In the genomic region with DNA sequence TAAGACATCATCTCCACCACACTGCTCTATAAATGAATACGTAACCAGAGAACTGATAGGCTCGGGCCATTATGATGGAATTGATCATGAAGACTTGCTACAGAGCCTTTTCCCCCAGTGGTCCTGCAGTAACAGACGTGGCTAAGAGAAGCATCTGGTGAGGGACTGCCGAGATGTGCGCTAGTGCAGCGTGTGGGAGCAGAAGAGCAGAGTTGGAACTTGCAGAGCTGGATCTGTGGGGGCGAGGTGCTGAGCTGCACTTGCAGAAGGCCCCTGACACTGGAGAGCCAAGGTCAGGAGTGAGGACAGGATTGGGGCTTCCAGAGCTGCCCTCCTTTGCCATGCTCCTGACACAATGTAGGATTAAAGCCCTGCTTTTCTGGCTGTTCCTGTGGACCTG, we compare ENCODE assay signal across 21 mouse cellular contexts. TPM values are rescaled to one million over a fixed set of nuclear protein-coding genes. Genes with fewer than 3 reads are reported as not detected.
DNase-seq lines count a peak whose midpoint lies in the region; ATAC-seq and TF ChIP-seq lines count a peak whose summit lies in the region.
"Had no signal": no experiment of that assay in that cellular context is flagged by ENCODE, and none has a peak within 500 bp of the region (broad histone marks: within the 10 kb centered on the region; RNA-seq: fewer than 3 reads in every experiment).

No protein-coding gene starts in this region.

- intact Hi-C loops in left cerebral cortex, postnatal 14 days (cut with DNase I) = no loop called here

- WGBS in stomach, embryonic 15.5 days = 74% methylated on average over 7 of the region's 7 CpGs
- WGBS in stomach, postnatal 0 days = 81% methylated on average over 7 of the region's 7 CpGs

- no peak for TF ChIP-seq EP300 in stomach, postnatal 0 days (optimal IDR thresholded peaks at IDR 0.05)

- 0 out of 2 replicates have a peak, but pooled peaks cover 3% of the 10 kb centered on the region for H3K4me1 ChIP-seq in stomach, embryonic 15.5 days
- no peaks in the 10 kb centered on the region for H3K4me1 ChIP-seq in stomach, postnatal 0 days (replicated peaks; ENCODE audit: control insufficient read depth, insufficient read depth)
- H3K4me1 ChIP-seq: lung, embryonic 15.5 days had no signal

- H3K27me3 ChIP-seq in stomach, embryonic 15.5 days (replicated peaks) = no peaks in the 10 kb centered on the region
- no peaks in the 10 kb centered on the region for H3K27me3 ChIP-seq in stomach, postnatal 0 days (ENCODE audit: control insufficient read depth, insufficient read depth, low read length)
- H3K27me3 ChIP-seq: forebrain, embryonic 15.5 days; heart, embryonic 13.5 days; lung, embryonic 15.5 days had no signal

- no peak overlapping the region for H3K4me3 ChIP-seq in stomach, embryonic 15.5 days (replicated peaks)
- H3K4me3 ChIP-seq in stomach, postnatal 0 days (ENCODE audit: low read depth, low read length) = no peak overlapping the region
- H3K4me3 ChIP-seq: forebrain, embryonic 15.5 days; heart, embryonic 13.5 days; lung, embryonic 15.5 days; midbrain, embryonic 10.5 days had no signal

- no peaks in the 10 kb centered on the region for H3K9me3 ChIP-seq in stomach, embryonic 15.5 days
- no peaks in the 10 kb centered on the region for H3K9me3 ChIP-seq in stomach, postnatal 0 days (ENCODE audit: control insufficient read depth, low read length)
- H3K9me3 ChIP-seq: forebrain, embryonic 15.5 days; heart, embryonic 13.5 days; lung, embryonic 15.5 days; midbrain, embryonic 10.5 days had no signal

- no peak overlapping the region for H3K9ac ChIP-seq in stomach, embryonic 15.5 days
- H3K9ac ChIP-seq in stomach, postnatal 0 days (ENCODE audit: low read length) = no peak overlapping the region
- H3K9ac ChIP-seq: forebrain, embryonic 15.5 days; heart, embryonic 13.5 days; liver, embryonic 14.5 days; lung, embryonic 15.5 days had no signal

- DNase-seq in layer of hippocampus, adult 11-12 months (ENCODE audit: low spot score) = peak; percentile 32
- DNase-seq in layer of hippocampus, postnatal 10 days (ENCODE audit: low spot score in 2 of 2) = no peak
- no peak for DNase-seq in stomach, postnatal 0 days (ENCODE audit: low spot score)
- DNase-seq in left cerebral cortex, postnatal 14 days (ENCODE audit: low spot score in 2 of 2) = peak; percentile 25 to 27
- no peak for DNase-seq in heart, adult 8-10 months (ENCODE audit: low spot score)
- DNase-seq in urinary bladder, postnatal 14 days (ENCODE audit: low spot score) = no peak
- DNase-seq: cerebellum, adult 9-10 months; gastrocnemius, postnatal 10 days; heart, adult 11 months; kidney, adult 18-20 months had no signal

- TF ChIP-seq CTCF in stomach, postnatal 0 days (IDR thresholded peaks at IDR 0.05; ENCODE audit: low read depth) = no peak

- H3K27ac ChIP-seq in stomach, embryonic 15.5 days = peak overlapping the region; percentile 11; the same call in 1 of the 2 replicates
- H3K27ac ChIP-seq in stomach, postnatal 0 days (replicated peaks) = no peak overlapping the region
- H3K27ac ChIP-seq: forebrain, embryonic 15.5 days; heart, embryonic 13.5 days; kidney, postnatal 0 days; liver, embryonic 14.5 days; lung, embryonic 15.5 days; macrophage; midbrain, embryonic 10.5 days had no signal

- ATAC-seq in stomach, embryonic 15.5 days (ENCODE audit: insufficient read depth, low FRiP score, low read depth) = no peak
- no peak for ATAC-seq in stomach, postnatal 0 days (ENCODE audit: low FRiP score, low TSS enrichment)
- ATAC-seq: forebrain, embryonic 15.5 days had no signal

- no peak overlapping the region for H3K4me2 ChIP-seq in stomach, embryonic 15.5 days
- H3K4me2 ChIP-seq in stomach, postnatal 0 days (replicated peaks; ENCODE audit: low read depth) = no peak overlapping the region
- H3K4me2 ChIP-seq: forebrain, embryonic 15.5 days; heart, embryonic 13.5 days; lung, embryonic 15.5 days had no signal

- H3K36me3 ChIP-seq in stomach, embryonic 15.5 days = peaks cover 8% of the 10 kb centered on the region; the same call in 1 of the 2 replicates
- peaks cover under 1% of the 10 kb centered on the region; the same call in 1 of the 2 replicates for H3K36me3 ChIP-seq in stomach, postnatal 0 days (ENCODE audit: control insufficient read depth, insufficient read depth, low read length)
- H3K36me3 ChIP-seq: lung, embryonic 15.5 days had no signal

RNA-seq across cellular contexts. Expression of a gene that starts 48.1 kb away (rescaled TPM):
- not detected for total RNA-seq in layer of hippocampus, postnatal 10 days (2021)
- polyA plus RNA-seq in stomach, embryonic 15.5 days (2015; fragmentation: Nextera tagmentation; extraction: Ambion mirVana) = 5.2 and 6.0 TPM in 2 replicates
- polyA plus RNA-seq in stomach, postnatal 0 days (2015; fragmentation: Nextera tagmentation; extraction: Ambion mirVana) = 3.7 and 4.4 TPM in 2 replicates
- total RNA-seq in left cerebral cortex, postnatal 14 days (2021) = not detected
- total RNA-seq in heart, adult 8-10 months (2022) = under 1 TPM in 2 of 4 experiments, not detected in 2; 0.22 to 0.37 TPM
- total RNA-seq: common myeloid progenitor, adult 5-6 weeks; layer of hippocampus, postnatal 36 days had no signal
- polyA plus RNA-seq: forebrain, embryonic 15.5 days; liver, embryonic 14.5 days; macrophage; thymus, postnatal 0 days had no signal

Comparison
In these comparisons a context has a peak if more than half of its experiments do, and no peak if none do; other contexts are left out.
1. DNase-seq: peak in layer of hippocampus, adult 11-12 months (single experiment) and left cerebral cortex, postnatal 14 days (2 of 2); none in layer of hippocampus, postnatal 10 days (0 of 2), stomach, postnatal 0 days (single experiment), heart, adult 8-10 months (single experiment) and urinary bladder, postnatal 14 days (single experiment).